Mouse (Mus musculus) bone marrow macrophage, adult 2 months (primary cell): Measurements from ENCODE around the gene Gm49320.

Experiments used
- CTCF ChIP-seq: IDR thresholded peaks from 2 replicates; pipeline ENCODE4 v1.5.1; 2012; ENCODE audit warnings: low read depth, mild to moderate bottlenecking, low read length, moderate library complexity
- POLR2A ChIP-seq: IDR thresholded peaks from 2 replicates; pipeline ENCODE4 v1.6.1; 2012; ENCODE audit warnings: mild to moderate bottlenecking, low read depth, low read length, borderline replicate concordance

DNA sequence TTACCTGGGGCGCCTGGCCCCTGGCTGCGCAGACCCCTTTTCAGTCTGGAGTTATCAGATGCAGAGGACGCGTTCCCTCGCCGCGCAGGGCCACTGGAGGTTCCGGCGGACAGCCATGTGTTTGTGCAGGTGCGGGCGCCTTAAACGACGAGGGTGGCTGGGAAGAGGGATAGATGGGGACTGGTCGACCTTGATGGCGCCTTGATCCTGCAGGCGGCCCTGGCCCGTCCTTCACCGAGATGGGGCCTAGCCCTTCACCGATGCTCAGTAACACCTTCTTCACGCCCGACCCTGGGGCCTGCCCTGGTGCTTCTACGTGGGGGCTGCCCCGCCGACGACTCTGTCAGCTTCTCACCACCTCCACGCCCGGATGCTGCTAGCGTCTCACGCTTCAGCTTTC, 10.5 kb downstream of the Gm49320 start:
- TF ChIP-seq CTCF (no peak), POLR2A (no peak)
